Mouse (Mus musculus): ENCODE data around the gene Snx22. TPM values are rescaled to one million over a fixed set of nuclear protein-coding genes. Genes with fewer than 3 reads are reported as not detected.

Snx22 gene
- total RNA-seq, 1 experiment: 13.1 TPM

- Histone ChIP-seq H3K27ac (ENCODE audit: insufficient read depth, low read depth, low read length, poor library complexity, severe bottlenecking) (no peak overlapping the region), H3K9me3 (ENCODE audit: control insufficient read depth, insufficient read depth, low read depth, low read length) (no peaks in the 10 kb centered on the region), H3K9ac (ENCODE audit: insufficient read depth, low read depth, low read length, poor library complexity, severe bottlenecking) (peak overlapping the region; percentile 93; the same call in 1 of the 2 replicates), H3K4me3 (ENCODE audit: insufficient read depth in 1 of 2, low read depth in 1 of 2, low read length in 2 of 2, poor library complexity in 1 of 2, severe bottlenecking in 1 of 2) (no peak overlapping the region), H3K4me1 (ENCODE audit: control insufficient read depth in 2 of 2, insufficient read depth in 2 of 2, low read length in 2 of 2, poor library complexity in 1 of 2) (peaks cover 0 to 3% of the 10 kb centered on the region in 2 experiments; a peak in 2 of 4 replicates), H3K36me3 (ENCODE audit: control insufficient read depth, insufficient read depth, low read length, poor library complexity, severe bottlenecking) (peaks cover 40% of the 10 kb centered on the region)
- in situ Hi-C loops (cut with MboI; ENCODE audit: low sequenced_read_pairs in 2 of 2, unreplicated experiment in 2 of 2): no loop called here
- DNase-seq (ENCODE audit: low read depth, low spot score): no peak
- TF ChIP-seq MAFK (IDR thresholded peaks at IDR 0.05; ENCODE audit: insufficient read depth, low read depth, low read length): no peak
- no peak for TF ChIP-seq CHD2 (IDR thresholded peaks at IDR 0.05; ENCODE audit: low read depth, low read length)
- TF ChIP-seq ZNF384 (IDR thresholded peaks at IDR 0.05; ENCODE audit: low read depth, low read length): no peak
- TF ChIP-seq ZC3H11A (IDR thresholded peaks at IDR 0.05; ENCODE audit: borderline replicate concordance, low read depth, low read length): no peak
- TF ChIP-seq HCFC1 (IDR thresholded peaks at IDR 0.05; ENCODE audit: borderline replicate concordance, insufficient read depth, low read length): no peak
Observed at GRCm38 (mm10) chr9:66061656-66062055, 7.9 kb downstream of the Snx22 start.

GRCm38 (mm10) chr9:66060986-66061385, 8.5 kb downstream of the Snx22 start:
- peak overlapping the region; percentile 93; the same call in 1 of the 2 replicates for H3K9ac ChIP-seq (ENCODE audit: insufficient read depth, low read depth, low read length, poor library complexity, severe bottlenecking)
- H3K36me3 ChIP-seq (ENCODE audit: control insufficient read depth, insufficient read depth, low read length, poor library complexity, severe bottlenecking): peaks cover 33% of the 10 kb centered on the region
- peak overlapping the region; percentile 92 to 93 for H3K4me3 ChIP-seq (ENCODE audit: insufficient read depth in 1 of 2, low read depth in 1 of 2, low read length in 2 of 2, poor library complexity in 1 of 2, severe bottlenecking in 1 of 2)
- no peak for DNase-seq (ENCODE audit: low read depth, low spot score)
- no peaks in the 10 kb centered on the region for H3K9me3 ChIP-seq (ENCODE audit: control insufficient read depth, insufficient read depth, low read depth, low read length)
- H3K27ac ChIP-seq (ENCODE audit: insufficient read depth, low read depth, low read length, poor library complexity, severe bottlenecking): no peak overlapping the region
- H3K4me1 ChIP-seq (ENCODE audit: control insufficient read depth in 2 of 2, insufficient read depth in 2 of 2, low read length in 2 of 2, poor library complexity in 1 of 2): peaks cover 0 to 3% of the 10 kb centered on the region in 2 experiments; a peak in 2 of 4 replicates
- in situ Hi-C loops (cut with MboI; ENCODE audit: low sequenced_read_pairs in 2 of 2, unreplicated experiment in 2 of 2): no loop called here
- TF ChIP-seq ZNF384 (IDR thresholded peaks at IDR 0.05; ENCODE audit: low read depth, low read length) (no peak), ZC3H11A (IDR thresholded peaks at IDR 0.05; ENCODE audit: borderline replicate concordance, low read depth, low read length) (no peak), CHD2 (IDR thresholded peaks at IDR 0.05; ENCODE audit: low read depth, low read length) (no peak), MAFK (IDR thresholded peaks at IDR 0.05; ENCODE audit: insufficient read depth, low read depth, low read length) (no peak), HCFC1 (IDR thresholded peaks at IDR 0.05; ENCODE audit: borderline replicate concordance, insufficient read depth, low read length) (no peak)

GRCm38 (mm10) chr9:66060308-66060647, 9.2 kb downstream of the Snx22 start:
- H3K27ac ChIP-seq (ENCODE audit: insufficient read depth, low read depth, low read length, poor library complexity, severe bottlenecking): peak overlapping the region; percentile 35; the same call in 1 of the 2 replicates
- H3K9ac ChIP-seq (ENCODE audit: insufficient read depth, low read depth, low read length, poor library complexity, severe bottlenecking): peak overlapping the region; percentile 93
- no peak for DNase-seq (ENCODE audit: low read depth, low spot score)
- peak overlapping the region; percentile 92 to 93 for H3K4me3 ChIP-seq (ENCODE audit: insufficient read depth in 1 of 2, low read depth in 1 of 2, low read length in 2 of 2, poor library complexity in 1 of 2, severe bottlenecking in 1 of 2)
- no peaks in the 10 kb centered on the region for H3K9me3 ChIP-seq (ENCODE audit: control insufficient read depth, insufficient read depth, low read depth, low read length)
- TF ChIP-seq MAFK (IDR thresholded peaks at IDR 0.05; ENCODE audit: insufficient read depth, low read depth, low read length) (no peak), HCFC1 (IDR thresholded peaks at IDR 0.05; ENCODE audit: borderline replicate concordance, insufficient read depth, low read length) (0 out of 2 replicates have a peak, but pooled peaks have one; percentile 4)
- H3K36me3 ChIP-seq (ENCODE audit: control insufficient read depth, insufficient read depth, low read length, poor library complexity, severe bottlenecking): peaks cover 26% of the 10 kb centered on the region
- H3K4me1 ChIP-seq (ENCODE audit: control insufficient read depth in 2 of 2, insufficient read depth in 2 of 2, low read length in 2 of 2, poor library complexity in 1 of 2): peaks cover 0 to 3% of the 10 kb centered on the region in 2 experiments; a peak in 2 of 4 replicates
- in situ Hi-C loops (cut with MboI; ENCODE audit: low sequenced_read_pairs in 2 of 2, unreplicated experiment in 2 of 2): no loop called here

GRCm38 (mm10) chr9:66059583-66060307, 9.8 kb downstream of the Snx22 start, which contains the start of gene Ppib:
Ppib (plus strand) TSS chr9:66060222.
- peak; percentile 89 for DNase-seq (ENCODE audit: low read depth, low spot score)
- TF ChIP-seq HCFC1 (IDR thresholded peaks at IDR 0.05; ENCODE audit: borderline replicate concordance, insufficient read depth, low read length) (peak; percentile 82), ZNF384 (IDR thresholded peaks at IDR 0.05; ENCODE audit: low read depth, low read length) (no peak)
- Histone ChIP-seq H3K4me1 (ENCODE audit: control insufficient read depth in 2 of 2, insufficient read depth in 2 of 2, low read length in 2 of 2, poor library complexity in 1 of 2) (peaks cover 0 to 3% of the 10 kb centered on the region in 2 experiments; a peak in 2 of 4 replicates), H3K27ac (ENCODE audit: insufficient read depth, low read depth, low read length, poor library complexity, severe bottlenecking) (peak within 1 kb of the TSS; percentile 35; the same call in 1 of the 2 replicates), H3K4me3 (ENCODE audit: insufficient read depth in 1 of 2, low read depth in 1 of 2, low read length in 2 of 2, poor library complexity in 1 of 2, severe bottlenecking in 1 of 2) (peak within 1 kb of the TSS; percentile 92 to 93), H3K36me3 (ENCODE audit: control insufficient read depth, insufficient read depth, low read length, poor library complexity, severe bottlenecking) (peaks cover 23% of the 10 kb centered on the region), H3K9me3 (ENCODE audit: control insufficient read depth, insufficient read depth, low read depth, low read length) (no peaks in the 10 kb centered on the region), H3K9ac (ENCODE audit: insufficient read depth, low read depth, low read length, poor library complexity, severe bottlenecking) (peak within 1 kb of the TSS; percentile 93)
- in situ Hi-C loops (cut with MboI; ENCODE audit: low sequenced_read_pairs in 2 of 2, unreplicated experiment in 2 of 2): no loop called here

Data from ES-E14 (cell line).